Comparison of ENCODE assay signal across 8 mouse cellular contexts in genomic region chr7:66427053-66427436, GRCm38 (mm10). TPM values are rescaled to one million over a fixed set of nuclear protein-coding genes. Genes with fewer than 3 reads are reported as not detected.
DNase-seq lines count a peak whose midpoint lies in the region; ATAC-seq and TF ChIP-seq lines count a peak whose summit lies in the region.

No protein-coding gene starts in this region.

- H3K79me2 ChIP-seq in C2C12 (ENCODE audit: control insufficient read depth, insufficient read depth), result no peaks in the 10 kb centered on the region

- 0 out of 2 replicates have a peak, but pooled peaks have one; percentile 20 for ATAC-seq in heart, embryonic 11.5 days (replicated peaks; ENCODE audit: insufficient number of reproducible peaks, low FRiP score, low TSS enrichment)
- ATAC-seq in forebrain, embryonic 16.5 days, result peak; percentile 43
- no peak for ATAC-seq in liver, embryonic 15.5 days (ENCODE audit: insufficient read depth)

- H3K79me3 ChIP-seq in C2C12 (ENCODE audit: low read depth), result no peaks in the 10 kb centered on the region

- no peak for DNase-seq in heart, postnatal 4 days
- DNase-seq in adrenal gland, postnatal 36 days, result no peak
- DNase-seq in ovary, adult 18-20 months (ENCODE audit: low spot score), result no peak
- no peak for DNase-seq in left cerebral cortex, postnatal 14 days (ENCODE audit: low spot score in 2 of 2)

- H3ac ChIP-seq in C2C12 (ENCODE audit: control insufficient read depth, insufficient read length, low read depth), result peak overlapping the region; percentile 34

- intact Hi-C loops in left cerebral cortex, postnatal 14 days (cut with DNase I), result no loop called here

- H3K4me3 ChIP-seq in heart, embryonic 11.5 days (ENCODE audit: low read depth, low read length), result peak overlapping the region; percentile 57
- no peak overlapping the region for H3K4me3 ChIP-seq in C2C12 (ENCODE audit: insufficient read depth, poor library complexity, severe bottlenecking)
- peak overlapping the region; percentile 54 for H3K4me3 ChIP-seq in forebrain, embryonic 16.5 days (replicated peaks; ENCODE audit: low read length)
- peak overlapping the region; percentile 40 for H3K4me3 ChIP-seq in liver, embryonic 15.5 days (replicated peaks)

- H3K9ac ChIP-seq in heart, embryonic 11.5 days (ENCODE audit: low read depth, low read length), result no peak overlapping the region
- peak overlapping the region; percentile 47; the same call in 1 of the 2 replicates for H3K9ac ChIP-seq in forebrain, embryonic 16.5 days (replicated peaks; ENCODE audit: low read depth, low read length)
- no peak overlapping the region for H3K9ac ChIP-seq in liver, embryonic 15.5 days

- TF ChIP-seq CTCF in C2C12 (IDR thresholded peaks at IDR 0.05; ENCODE audit: control insufficient read depth, insufficient read depth, insufficient read length), result no peak

- H3K27ac ChIP-seq in heart, embryonic 11.5 days (ENCODE audit: low read depth, low read length), result no peak overlapping the region
- no peak overlapping the region for H3K27ac ChIP-seq in forebrain, embryonic 16.5 days (ENCODE audit: low read length)
- H3K27ac ChIP-seq in liver, embryonic 15.5 days (replicated peaks), result no peak overlapping the region

- WGBS in heart, embryonic 11.5 days (ENCODE audit: insufficient replicate concordance), result under 1% methylated on average over 23 of the region's 23 CpGs
- 0% methylated on average over 22 of the region's 23 CpGs for WGBS in forebrain, embryonic 16.5 days
- 2% methylated on average over 23 of the region's 23 CpGs for WGBS in liver, embryonic 15.5 days (ENCODE audit: insufficient replicate concordance)

- H3K9me3 ChIP-seq in heart, embryonic 11.5 days (replicated peaks; ENCODE audit: control insufficient read depth, low read length), result no peaks in the 10 kb centered on the region
- no peaks in the 10 kb centered on the region for H3K9me3 ChIP-seq in forebrain, embryonic 16.5 days (ENCODE audit: control insufficient read depth, low read length)
- H3K9me3 ChIP-seq in liver, embryonic 15.5 days (replicated peaks), result no peaks in the 10 kb centered on the region

- H3K4me2 ChIP-seq in heart, embryonic 11.5 days, result peak overlapping the region; percentile 97
- peak overlapping the region; percentile 97 for H3K4me2 ChIP-seq in forebrain, embryonic 16.5 days (ENCODE audit: low read length)
- peak overlapping the region; percentile 57 for H3K4me2 ChIP-seq in liver, embryonic 15.5 days

- peaks cover 49% of the 10 kb centered on the region for H3K27me3 ChIP-seq in heart, embryonic 11.5 days (ENCODE audit: control insufficient read depth, insufficient read depth, low read length)
- no peaks in the 10 kb centered on the region for H3K27me3 ChIP-seq in C2C12 (ENCODE audit: control insufficient read depth, insufficient read depth, insufficient read length)
- peaks cover 34% of the 10 kb centered on the region for H3K27me3 ChIP-seq in forebrain, embryonic 16.5 days (replicated peaks; ENCODE audit: control insufficient read depth, insufficient read depth, low read length)
- H3K27me3 ChIP-seq in liver, embryonic 15.5 days, result peaks cover 65% of the 10 kb centered on the region

- no peaks in the 10 kb centered on the region for H3K36me3 ChIP-seq in heart, embryonic 11.5 days (ENCODE audit: control insufficient read depth, insufficient read depth, low read length)
- no peaks in the 10 kb centered on the region for H3K36me3 ChIP-seq in C2C12 (ENCODE audit: control insufficient read depth, insufficient read depth)
- H3K36me3 ChIP-seq in forebrain, embryonic 16.5 days (ENCODE audit: control insufficient read depth, insufficient read depth), result no peaks in the 10 kb centered on the region
- no peaks in the 10 kb centered on the region for H3K36me3 ChIP-seq in liver, embryonic 15.5 days (replicated peaks)

- peaks cover 14% of the 10 kb centered on the region for H3K4me1 ChIP-seq in heart, embryonic 11.5 days (ENCODE audit: control insufficient read depth, insufficient read depth, low read length)
- peaks cover 13% of the 10 kb centered on the region for H3K4me1 ChIP-seq in forebrain, embryonic 16.5 days (replicated peaks; ENCODE audit: control insufficient read depth, insufficient read depth, low read length)
- no peaks in the 10 kb centered on the region; the same call in 1 of the 2 replicates for H3K4me1 ChIP-seq in liver, embryonic 15.5 days (replicated peaks)

TF ChIP-seq in C2C12, 6 proteins besides CTCF, POLR2A, EP300 and RAD21:
- TF ChIP-seq FOSL1 (IDR thresholded peaks at IDR 0.05; ENCODE audit: insufficient read depth, low read length, poor library complexity, severe bottlenecking) (no peak), MAX (IDR thresholded peaks at IDR 0.05) (no peak), MYOD1 (IDR thresholded peaks at IDR 0.05; ENCODE audit: control insufficient read depth, insufficient read length, low read depth) (no peak), CEBPB (IDR thresholded peaks at IDR 0.05; ENCODE audit: low read depth) (no peak), MYOG (IDR thresholded peaks at IDR 0.05; ENCODE audit: control insufficient read depth, extremely low read depth, insufficient read length) (no peak), USF1 (IDR thresholded peaks at IDR 0.05; ENCODE audit: low read depth) (no peak)

RNA-seq across cellular contexts. Expression of gene Aldh1a3, which starts 0.3 kb away (rescaled TPM):
- polyA plus RNA-seq in heart, embryonic 11.5 days (2014; fragmentation: Nextera tagmentation; extraction: Ambion mirVana), result 0.56 and 0.76 TPM in 2 replicates
- total RNA-seq in heart, postnatal 4 days (2021), result 1 to 10 TPM; 1.8 to 1.9 TPM
- 4.0 TPM for polyA plus RNA-seq in C2C12 (2012; fragmentation: generic; extraction: Trizol)
- 4.8 and 7.3 TPM in 2 replicates for polyA plus RNA-seq in forebrain, embryonic 16.5 days (2015; fragmentation: Nextera tagmentation; extraction: Ambion mirVana)
- 0.69 TPM in 2 replicates for polyA plus RNA-seq in liver, embryonic 15.5 days (2015; fragmentation: Nextera tagmentation; extraction: Ambion mirVana)
- total RNA-seq in adrenal gland, postnatal 36 days (2021), result 10 to 100 TPM in 1 of 2 experiments, 1 to 10 TPM in 1; 9.2 to 10.4 TPM
- total RNA-seq in left cerebral cortex, postnatal 14 days (2021), result 1 to 10 TPM; 2.9 to 3.4 TPM

RNA-seq across cellular contexts. Expression of gene Lrrk1, which starts 38.9 kb away (rescaled TPM):
- 6.3 and 7.8 TPM in 2 replicates for polyA plus RNA-seq in heart, embryonic 11.5 days (2014; fragmentation: Nextera tagmentation; extraction: Ambion mirVana)
- total RNA-seq in heart, postnatal 4 days (2021), result 10 to 100 TPM; 11.9 to 14.0 TPM
- 41.8 TPM for polyA plus RNA-seq in C2C12 (2012; fragmentation: generic; extraction: Trizol)
- 2.7 and 3.2 TPM in 2 replicates for polyA plus RNA-seq in forebrain, embryonic 16.5 days (2015; fragmentation: Nextera tagmentation; extraction: Ambion mirVana)
- 4.7 and 5.8 TPM in 2 replicates for polyA plus RNA-seq in liver, embryonic 15.5 days (2015; fragmentation: Nextera tagmentation; extraction: Ambion mirVana)
- 10 to 100 TPM; 15.3 to 15.5 TPM for total RNA-seq in adrenal gland, postnatal 36 days (2021)
- 1 to 10 TPM; 3.5 to 4.4 TPM for total RNA-seq in left cerebral cortex, postnatal 14 days (2021)
